Mouse (Mus musculus): Measurements from ENCODE around the gene Lmbrd1. TPM values are rescaled to one million over a fixed set of nuclear protein-coding genes. Genes with fewer than 3 reads are reported as not detected.
"Not testable (repeated sequence)": the region's sequence is repeated elsewhere in the genome, so short reads cannot be mapped to it uniquely, and the experiment has no call there.

The Lmbrd1 gene
- polyA plus RNA-seq (2015; fragmentation: Nextera tagmentation; extraction: Ambion mirVana), result 68.8 and 73.7 TPM in 2 replicates

DNA sequence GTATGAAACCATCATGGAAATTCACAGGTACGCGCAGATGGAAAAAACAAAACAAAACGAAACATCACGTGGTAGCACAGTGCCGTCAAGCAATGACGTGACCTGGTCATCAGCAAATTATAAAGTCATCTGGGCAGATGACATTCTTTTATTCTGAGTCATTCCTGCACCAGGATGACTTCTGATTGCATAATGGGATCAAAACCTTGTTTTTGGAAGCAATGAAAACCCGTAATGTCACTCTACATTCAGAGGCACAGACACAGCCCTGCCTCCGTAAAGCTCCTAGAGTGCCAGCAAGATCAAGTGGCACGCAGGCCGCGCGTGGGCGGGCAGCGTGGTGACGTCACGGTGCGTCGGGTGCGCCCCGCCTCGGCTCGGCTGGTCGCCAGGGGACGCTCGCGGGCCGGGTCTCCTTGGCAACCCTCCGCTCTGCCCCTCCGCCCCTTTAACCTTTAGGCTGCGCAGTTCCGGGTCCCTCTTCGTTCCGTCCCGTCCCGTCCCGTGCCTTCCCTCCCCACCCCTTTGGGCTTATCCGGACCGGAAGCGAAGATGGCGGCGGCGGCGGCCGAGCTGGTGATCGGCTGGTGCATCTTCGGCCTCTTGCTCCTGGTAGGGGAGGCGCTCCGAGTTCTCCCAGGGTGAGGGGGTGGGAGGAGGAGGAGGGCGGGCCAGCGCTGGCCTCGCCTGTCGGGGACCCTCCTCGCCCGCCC lies at the start of gene Lmbrd1:
Gene Lmbrd1, plus strand, starts transcription at position 426 of the 713 bp plus-strand sequence.
- under 1% methylated on average over 50 of the region's 54 CpGs for WGBS
- H3K9ac ChIP-seq (ENCODE audit: low read depth, low read length), result peak within 1 kb of the TSS; percentile 93

GRCm38 (mm10) chr1:24633553-24634132 lies 44.8 kb upstream of the Lmbrd1 start:
- peak; percentile 67 for TF ChIP-seq CTCF (IDR thresholded peaks at IDR 0.05; ENCODE audit: low read depth)
- ATAC-seq, result no peak
- no peak overlapping the region for H3K27ac ChIP-seq (ENCODE audit: low read depth, low read length)
- no peaks in the 10 kb centered on the region for H3K4me1 ChIP-seq (replicated peaks; ENCODE audit: control insufficient read depth, insufficient read depth, low read length)
- no peaks in the 10 kb centered on the region for H3K9me3 ChIP-seq (ENCODE audit: control insufficient read depth)
- H3K36me3 ChIP-seq (ENCODE audit: control insufficient read depth, insufficient read depth), result no peaks in the 10 kb centered on the region
- no peak overlapping the region for H3K4me3 ChIP-seq (ENCODE audit: low read depth, low read length)
- H3K4me2 ChIP-seq (replicated peaks; ENCODE audit: low read depth), result no peak overlapping the region; the same call in 1 of the 2 replicates
- 34% methylated on average over 14 of the region's 14 CpGs for WGBS
- no peaks in the 10 kb centered on the region for H3K27me3 ChIP-seq (replicated peaks; ENCODE audit: control insufficient read depth, insufficient read depth, low read length)
- H3K9ac ChIP-seq (ENCODE audit: low read depth, low read length), result no peak overlapping the region

More for the DNA sequence above, at the start of gene Lmbrd1:
- H3K9me3 ChIP-seq (ENCODE audit: control insufficient read depth), result no peaks in the 10 kb centered on the region
- peak within 1 kb of the TSS; percentile 77 for H3K4me2 ChIP-seq (replicated peaks; ENCODE audit: low read depth)
- H3K4me1 ChIP-seq (replicated peaks; ENCODE audit: control insufficient read depth, insufficient read depth, low read length), result 0 out of 2 replicates have a peak, but pooled peaks cover 3% of the 10 kb centered on the region
- TF ChIP-seq CTCF (IDR thresholded peaks at IDR 0.05; ENCODE audit: low read depth), result peak; percentile 97
- H3K27me3 ChIP-seq (replicated peaks; ENCODE audit: control insufficient read depth, insufficient read depth, low read length), result no peaks in the 10 kb centered on the region
- ATAC-seq, result peak; percentile 97
- peak within 1 kb of the TSS; percentile 99 for H3K4me3 ChIP-seq (ENCODE audit: low read depth, low read length)
- H3K36me3 ChIP-seq (ENCODE audit: control insufficient read depth, insufficient read depth), result no peaks in the 10 kb centered on the region
- H3K27ac ChIP-seq (ENCODE audit: low read depth, low read length), result peak within 1 kb of the TSS; percentile 95

GRCm38 (mm10) chr1:24650100-24650499 lies 28.3 kb upstream of the Lmbrd1 start:
- H3K36me3 ChIP-seq (ENCODE audit: control insufficient read depth, insufficient read depth), result no peaks in the 10 kb centered on the region
- no peak overlapping the region for H3K27ac ChIP-seq (ENCODE audit: low read depth, low read length)
- WGBS, result 48% methylated on average over 2 of the region's 2 CpGs
- H3K4me3 ChIP-seq (ENCODE audit: low read depth, low read length), result no peak overlapping the region
- H3K9ac ChIP-seq (ENCODE audit: low read depth, low read length), result no peak overlapping the region
- no peaks in the 10 kb centered on the region for H3K9me3 ChIP-seq (ENCODE audit: control insufficient read depth)
- no peak for ATAC-seq
- no peaks in the 10 kb centered on the region for H3K27me3 ChIP-seq (replicated peaks; ENCODE audit: control insufficient read depth, insufficient read depth, low read length)
- TF ChIP-seq CTCF (IDR thresholded peaks at IDR 0.05; ENCODE audit: low read depth), result no peak
- no peaks in the 10 kb centered on the region for H3K4me1 ChIP-seq (replicated peaks; ENCODE audit: control insufficient read depth, insufficient read depth, low read length)
- no peak overlapping the region for H3K4me2 ChIP-seq (replicated peaks; ENCODE audit: low read depth)

- Histone ChIP-seq H3K4me2 (replicated peaks; ENCODE audit: low read depth) (no peak overlapping the region), H3K27ac (ENCODE audit: low read depth, low read length) (no peak overlapping the region), H3K27me3 (replicated peaks; ENCODE audit: control insufficient read depth, insufficient read depth, low read length) (no peaks in the 10 kb centered on the region), H3K9me3 (ENCODE audit: control insufficient read depth) (0 out of 2 replicates have a peak, but pooled peaks cover 4% of the 10 kb centered on the region), H3K4me3 (ENCODE audit: low read depth, low read length) (no peak overlapping the region), H3K4me1 (replicated peaks; ENCODE audit: control insufficient read depth, insufficient read depth, low read length) (no peaks in the 10 kb centered on the region), H3K36me3 (ENCODE audit: control insufficient read depth, insufficient read depth) (no peaks in the 10 kb centered on the region), H3K9ac (ENCODE audit: low read depth, low read length) (no peak overlapping the region)
- WGBS, result 70% methylated on average over 1 of the region's 1 CpGs
- ATAC-seq, result no peak
- no peak for TF ChIP-seq CTCF (IDR thresholded peaks at IDR 0.05; ENCODE audit: low read depth)
Measured at GRCm38 (mm10) chr1:24659914-24660313, 18.5 kb upstream of the Lmbrd1 start.

GRCm38 (mm10) chr1:24660662-24661061 lies 17.8 kb upstream of the Lmbrd1 start:
- H3K27me3 ChIP-seq (replicated peaks; ENCODE audit: control insufficient read depth, insufficient read depth, low read length); H3K9ac ChIP-seq (ENCODE audit: low read depth, low read length): not testable (repeated sequence)

DNA sequence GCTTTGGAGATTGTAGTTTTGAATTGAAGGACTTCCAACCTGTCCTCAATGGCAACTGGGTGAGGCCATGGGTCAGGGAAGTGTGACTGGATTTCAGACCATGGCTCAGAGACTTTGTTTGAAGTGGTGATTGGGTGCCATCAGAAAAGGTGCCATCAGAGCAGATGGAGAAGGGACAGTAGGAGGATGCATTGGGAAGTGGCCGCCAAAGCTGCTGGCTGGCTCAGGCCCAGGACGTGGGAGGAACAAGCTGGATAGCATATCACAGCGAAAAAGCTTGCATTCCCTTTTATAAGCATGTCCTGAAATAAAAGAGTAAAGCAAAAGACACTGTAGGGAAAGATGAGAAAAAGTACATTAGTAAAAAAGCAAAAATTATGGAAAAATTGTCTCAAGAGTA lies 16.9 kb upstream of the Lmbrd1 start:
- Histone ChIP-seq H3K27ac (ENCODE audit: low read depth, low read length) (no peak overlapping the region), H3K4me3 (ENCODE audit: low read depth, low read length) (no peak overlapping the region), H3K36me3 (ENCODE audit: control insufficient read depth, insufficient read depth) (no peaks in the 10 kb centered on the region), H3K9ac (ENCODE audit: low read depth, low read length) (no peak overlapping the region), H3K4me1 (replicated peaks; ENCODE audit: control insufficient read depth, insufficient read depth, low read length) (no peaks in the 10 kb centered on the region), H3K9me3 (ENCODE audit: control insufficient read depth) (0 out of 2 replicates have a peak, but pooled peaks cover 4% of the 10 kb centered on the region), H3K27me3 (replicated peaks; ENCODE audit: control insufficient read depth, insufficient read depth, low read length) (no peaks in the 10 kb centered on the region), H3K4me2 (replicated peaks; ENCODE audit: low read depth) (no peak overlapping the region)
- 79% methylated on average over 3 of the region's 3 CpGs for WGBS
- ATAC-seq, result no peak
- no peak for TF ChIP-seq CTCF (IDR thresholded peaks at IDR 0.05; ENCODE audit: low read depth)

More at GRCm38 (mm10) chr1:24660662-24661061, 17.8 kb upstream of the Lmbrd1 start:
- not testable (repeated sequence) for H3K4me3 ChIP-seq (ENCODE audit: low read depth, low read length); H3K36me3 ChIP-seq (ENCODE audit: control insufficient read depth, insufficient read depth); H3K27ac ChIP-seq (ENCODE audit: low read depth, low read length); H3K4me2 ChIP-seq (replicated peaks; ENCODE audit: low read depth); H3K9me3 ChIP-seq (ENCODE audit: control insufficient read depth); ATAC-seq; H3K4me1 ChIP-seq (replicated peaks; ENCODE audit: control insufficient read depth, insufficient read depth, low read length)

Data from intestine, postnatal 0 days (tissue).